Mouse (Mus musculus) urinary bladder, adult 18-20 months (tissue): ENCODE results near the gene Serpind1.

ENCODE experiments used
- DNase-seq, 2 experiments: peaks; one replicate each; pipeline ENCODE4 v3.0.0; 2022; ENCODE audit warnings: low spot score in 2 of 2, mixed read lengths in 2 of 2

Gene Serpind1

DNA sequence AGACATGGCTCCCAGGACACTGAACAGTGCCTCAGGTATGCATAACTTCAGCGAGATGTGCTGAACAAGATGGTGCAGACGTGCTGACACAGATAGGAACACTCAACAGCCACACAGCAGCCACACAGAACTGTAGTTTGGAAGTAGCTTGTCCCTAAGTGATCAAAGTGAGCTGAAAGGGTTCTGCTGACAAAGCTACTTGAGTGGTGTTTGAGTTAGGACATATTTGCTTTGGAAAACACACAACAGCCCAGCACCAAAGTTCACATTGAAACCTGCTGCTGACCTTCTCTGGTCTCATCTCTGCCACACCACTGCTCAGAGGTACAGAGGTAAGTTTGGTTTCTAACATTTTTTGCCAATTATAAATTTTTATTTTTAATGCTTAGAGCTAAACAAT lies at the start of gene Serpind1:
Gene Serpind1, plus strand, starts transcription at position 256 of the 400 bp plus-strand sequence.
- no peak for DNase-seq

DNA sequence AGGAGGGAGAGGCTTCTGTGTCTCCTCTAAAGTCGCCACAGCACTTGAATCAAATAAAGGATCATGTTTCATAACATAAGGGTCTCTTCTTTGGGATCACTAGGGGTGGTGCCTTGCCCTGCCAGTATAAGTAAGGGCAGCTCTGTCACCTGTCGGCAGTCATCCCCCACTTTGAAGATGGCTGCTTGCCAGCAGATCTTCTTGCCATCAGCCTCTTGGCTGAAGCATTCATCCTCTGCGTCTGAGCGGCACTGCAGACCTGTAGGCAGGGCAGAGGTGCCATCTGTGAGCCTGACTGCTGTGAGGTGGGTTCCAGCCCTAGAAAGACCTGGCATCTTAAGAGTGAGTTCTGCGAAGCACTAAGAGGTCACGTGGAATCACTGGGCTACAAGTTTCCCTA lies 48.0 kb upstream of the Serpind1 start:
- DNase-seq: no peak

DNA sequence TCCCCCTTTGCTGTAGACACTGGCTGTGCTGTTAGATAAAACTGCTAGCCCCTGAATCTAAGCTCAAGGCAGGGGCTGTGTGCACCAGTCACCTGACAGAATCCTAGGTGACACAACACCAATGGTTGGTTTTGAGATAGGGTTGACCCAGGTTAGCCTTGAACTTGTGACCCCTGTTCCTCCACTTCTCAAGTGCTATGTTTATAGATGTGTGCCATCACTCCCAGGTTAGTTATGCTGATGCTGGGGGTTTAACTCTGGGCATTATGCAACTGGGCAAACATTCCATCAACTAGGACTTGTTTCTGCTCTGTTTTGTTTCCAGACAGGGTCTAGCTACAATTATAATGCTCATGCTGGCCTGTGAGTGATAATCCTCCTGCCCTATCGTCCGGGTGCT lies 44.1 kb upstream of the Serpind1 start:
- DNase-seq: no peak

DNA sequence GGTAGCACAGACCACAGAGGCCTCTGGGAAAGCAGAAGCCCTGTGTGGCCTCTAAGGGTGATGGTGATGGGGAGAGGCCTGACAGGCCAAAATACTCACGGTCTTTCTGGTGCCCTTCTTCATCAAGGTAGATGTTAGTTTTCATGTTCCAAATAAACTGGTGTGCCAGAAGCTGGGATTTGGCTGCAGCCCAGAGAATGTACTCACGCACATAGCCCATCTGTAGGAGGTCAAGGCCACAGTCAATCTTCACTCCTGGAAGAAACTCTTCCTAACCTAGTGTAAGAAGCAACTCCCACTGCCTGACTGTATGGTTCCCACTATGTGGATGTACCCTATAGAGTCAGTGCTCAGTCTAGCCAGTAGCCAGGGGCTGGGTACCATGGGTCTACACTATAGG lies 40.2 kb upstream of the Serpind1 start:
- no peak for DNase-seq

DNA sequence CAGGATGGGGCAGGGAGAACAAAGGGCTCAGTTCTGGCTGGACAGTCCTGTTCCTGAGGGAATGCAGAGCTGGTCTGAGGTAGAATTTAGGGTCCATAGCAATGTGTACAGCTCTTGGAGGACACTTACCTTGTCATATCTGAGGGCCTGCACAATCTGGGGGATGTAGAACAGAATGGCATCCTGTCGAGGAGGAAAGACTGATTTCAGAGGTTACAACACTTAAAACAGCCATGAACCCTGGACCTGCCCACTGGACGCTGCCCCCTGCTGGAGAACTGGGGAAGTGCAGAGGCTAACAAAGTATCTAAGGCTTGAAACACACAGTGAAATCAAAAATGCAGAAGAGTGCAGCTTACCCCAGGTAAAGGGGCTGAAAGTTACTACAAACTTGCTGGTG lies 38.4 kb upstream of the Serpind1 start:
- DNase-seq: peak; percentile 35 to 73

DNA sequence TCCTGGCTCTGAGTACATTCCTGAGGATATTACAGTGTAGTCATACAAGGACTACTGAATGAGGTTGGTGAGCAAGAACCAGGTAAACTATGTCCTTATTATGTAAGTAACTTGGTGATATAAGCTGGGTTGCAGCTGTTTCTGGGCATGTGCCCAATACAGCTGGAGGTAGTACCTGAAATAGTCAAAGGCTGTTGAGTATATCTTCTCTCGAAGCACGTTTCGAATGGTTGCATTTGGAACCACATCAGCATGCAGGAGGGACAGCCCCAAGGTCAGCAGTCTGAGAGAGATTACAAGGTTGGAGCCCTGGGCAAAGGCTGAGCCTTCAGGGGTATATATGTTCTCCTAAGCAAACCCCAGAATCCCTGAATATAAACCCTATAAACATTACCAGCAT lies 30.4 kb upstream of the Serpind1 start:
- no peak for DNase-seq

DNA sequence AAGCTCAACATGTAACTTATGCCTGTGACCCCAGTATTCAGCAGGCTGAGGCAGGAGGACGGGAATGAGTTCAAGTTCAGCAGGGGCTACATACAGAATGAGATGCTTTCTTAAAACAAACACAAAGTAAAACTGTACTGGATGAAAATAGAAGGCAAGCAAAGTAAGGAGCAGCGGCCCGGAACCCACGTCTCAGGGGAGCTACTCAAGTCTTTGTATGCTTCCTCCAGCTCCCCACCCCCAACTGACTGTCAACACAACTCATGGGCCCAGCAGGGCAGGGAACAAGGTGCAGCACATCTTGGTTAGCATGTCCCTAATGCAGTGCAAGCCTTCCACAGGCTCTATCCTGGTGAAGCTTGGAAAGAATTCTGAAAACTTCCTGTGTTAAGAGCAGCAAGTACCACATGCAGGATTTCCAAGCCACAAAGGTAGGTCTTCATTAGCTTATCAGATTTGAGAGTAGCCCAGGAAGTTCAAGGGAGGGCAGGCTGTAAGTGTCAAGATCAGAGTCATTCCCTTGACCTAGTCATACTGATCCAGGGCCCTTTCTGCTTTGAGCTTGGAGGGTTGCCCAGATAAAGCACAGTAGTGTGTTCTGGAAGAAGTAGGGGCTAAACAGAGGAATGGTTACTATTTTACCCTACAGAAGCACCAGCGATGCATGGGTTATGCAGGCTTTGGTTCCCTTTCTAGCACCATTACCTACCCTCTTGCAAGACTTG lies 27.5 kb upstream of the Serpind1 start:
- no peak for DNase-seq

DNA sequence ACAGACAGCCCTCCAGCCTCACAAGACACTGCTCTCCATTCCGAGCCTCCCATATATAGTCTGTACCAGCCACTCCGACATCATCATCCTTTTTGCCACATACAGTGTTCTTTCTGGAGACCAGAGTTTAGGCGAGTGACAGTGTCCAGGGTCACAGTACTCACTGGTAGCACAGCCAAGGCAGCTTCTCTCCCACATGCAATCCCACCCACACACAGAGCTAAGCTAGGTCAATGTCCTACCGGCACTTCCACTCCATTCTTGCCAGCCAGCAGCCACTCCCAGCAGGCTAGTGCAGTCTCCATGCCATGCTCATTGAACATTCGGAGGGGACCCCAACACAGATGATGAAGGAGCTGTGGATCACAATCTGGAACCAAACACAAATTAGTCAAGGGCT lies 23.7 kb upstream of the Serpind1 start:
- DNase-seq: no peak

DNA sequence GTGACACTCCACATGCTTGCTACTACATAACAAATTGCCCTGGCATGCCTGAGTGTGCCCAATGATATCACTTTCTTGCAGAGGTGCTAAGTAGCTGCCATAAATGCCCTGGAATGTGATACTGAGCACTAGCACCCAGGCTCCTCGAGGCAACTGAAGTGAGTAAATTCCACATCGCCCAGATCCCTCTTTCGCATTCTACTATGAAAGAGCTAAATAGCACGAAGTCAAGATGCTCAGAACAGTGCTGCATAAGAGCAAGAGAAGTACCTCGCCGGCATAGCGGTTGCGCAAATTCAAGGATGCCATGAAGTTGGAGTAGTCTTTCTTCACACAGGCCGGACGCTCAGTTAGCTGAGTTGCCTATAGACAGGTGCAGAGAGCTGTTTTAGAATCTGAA lies 22.1 kb upstream of the Serpind1 start:
- no peak for DNase-seq

DNA sequence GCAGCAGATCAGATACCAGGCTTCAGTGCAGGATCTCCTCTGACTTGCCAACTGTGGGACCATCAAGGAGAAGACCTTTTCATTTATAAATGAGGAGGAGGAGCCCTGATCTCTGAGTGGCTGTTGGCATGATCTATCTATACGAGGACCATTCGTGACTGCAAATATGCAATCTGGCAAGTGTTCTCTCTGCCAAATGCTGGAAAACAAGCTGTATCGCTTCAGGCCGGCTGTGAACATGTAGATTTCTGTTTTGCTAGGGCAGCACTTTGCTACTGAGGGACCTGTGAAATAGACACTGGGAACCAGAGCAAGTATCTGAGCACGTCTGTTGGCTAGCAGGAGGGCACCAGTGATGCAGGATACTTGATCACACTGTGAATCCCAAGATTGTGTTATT lies 18.6 kb upstream of the Serpind1 start:
- no peak for DNase-seq

DNA sequence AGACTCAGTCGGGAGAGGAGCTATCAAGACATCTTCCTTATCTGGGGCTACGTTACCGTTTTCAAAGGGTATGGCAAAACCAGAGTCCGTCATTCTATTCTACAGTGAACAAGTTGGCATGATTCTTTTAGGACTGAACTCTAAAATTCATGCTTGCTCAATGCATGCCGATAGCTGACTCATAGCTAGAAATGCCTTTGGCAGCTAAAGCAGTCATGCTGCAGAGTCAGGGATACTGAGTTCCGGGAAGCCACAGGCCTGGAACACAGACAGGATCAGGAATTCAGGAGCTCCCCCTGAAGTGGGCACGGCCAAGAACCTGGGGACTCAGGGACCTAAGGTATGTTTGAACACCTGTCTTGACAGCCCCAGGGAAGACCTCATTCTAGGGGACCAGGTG lies 14.6 kb upstream of the Serpind1 start:
- DNase-seq: no peak

DNA sequence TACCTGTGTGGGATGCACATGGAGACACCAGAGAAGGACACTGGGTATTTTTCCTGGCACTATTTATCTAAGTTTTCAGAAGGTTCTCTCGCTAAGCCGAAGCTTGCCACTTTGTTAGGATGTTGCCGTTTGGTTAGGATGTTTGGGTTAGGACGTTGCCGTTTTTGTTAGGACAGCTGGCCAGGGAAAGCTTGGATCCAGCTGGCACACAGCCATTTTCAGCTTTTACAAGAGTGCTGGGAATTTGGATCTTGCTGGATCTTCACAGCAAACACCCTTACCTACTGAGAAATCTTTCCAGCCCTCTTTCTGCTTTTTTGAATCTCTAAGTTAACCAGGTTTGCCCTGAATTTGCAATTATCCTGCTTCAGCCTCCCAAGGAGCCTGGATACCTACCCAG lies 9.7 kb upstream of the Serpind1 start:
- no peak for DNase-seq

DNA sequence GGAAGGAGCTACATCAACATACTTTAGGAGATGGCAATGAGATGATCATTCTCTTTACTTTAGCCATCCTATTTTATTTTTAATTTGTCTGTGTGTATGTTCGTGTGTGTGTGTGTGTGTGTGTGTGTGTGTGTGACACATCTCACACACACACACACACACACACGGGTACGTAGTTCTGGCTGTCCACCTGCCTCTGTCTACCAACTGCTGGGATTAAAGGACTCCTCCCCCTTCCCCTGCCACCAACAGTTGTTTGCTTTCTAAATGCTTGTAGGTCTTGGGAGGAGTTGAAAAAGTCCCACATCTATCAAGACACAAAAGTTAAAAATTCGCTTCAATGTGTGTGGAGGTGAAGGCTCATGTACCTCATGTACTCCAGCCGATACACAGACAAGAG lies 6.4 kb upstream of the Serpind1 start:
- DNase-seq: no peak

DNA sequence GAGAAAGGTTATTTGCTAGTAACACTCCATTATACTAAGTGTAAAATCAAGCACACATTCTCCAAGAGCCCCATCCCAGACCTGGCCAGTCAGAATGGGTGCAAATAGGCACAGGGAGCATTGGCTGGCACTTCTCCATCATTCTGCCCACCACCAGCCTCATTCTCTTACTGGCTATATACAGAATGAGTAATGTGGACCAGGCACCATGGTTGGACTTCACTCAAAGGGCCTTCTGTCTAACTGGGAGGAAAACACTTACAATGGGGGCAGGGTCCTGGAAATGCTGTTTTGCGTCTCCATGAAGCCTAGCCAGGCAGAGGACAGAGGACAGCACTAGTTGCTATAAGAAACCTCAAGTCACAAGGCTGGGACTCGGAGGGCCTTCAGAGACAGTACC lies 5.1 kb upstream of the Serpind1 start:
- no peak for DNase-seq

DNA sequence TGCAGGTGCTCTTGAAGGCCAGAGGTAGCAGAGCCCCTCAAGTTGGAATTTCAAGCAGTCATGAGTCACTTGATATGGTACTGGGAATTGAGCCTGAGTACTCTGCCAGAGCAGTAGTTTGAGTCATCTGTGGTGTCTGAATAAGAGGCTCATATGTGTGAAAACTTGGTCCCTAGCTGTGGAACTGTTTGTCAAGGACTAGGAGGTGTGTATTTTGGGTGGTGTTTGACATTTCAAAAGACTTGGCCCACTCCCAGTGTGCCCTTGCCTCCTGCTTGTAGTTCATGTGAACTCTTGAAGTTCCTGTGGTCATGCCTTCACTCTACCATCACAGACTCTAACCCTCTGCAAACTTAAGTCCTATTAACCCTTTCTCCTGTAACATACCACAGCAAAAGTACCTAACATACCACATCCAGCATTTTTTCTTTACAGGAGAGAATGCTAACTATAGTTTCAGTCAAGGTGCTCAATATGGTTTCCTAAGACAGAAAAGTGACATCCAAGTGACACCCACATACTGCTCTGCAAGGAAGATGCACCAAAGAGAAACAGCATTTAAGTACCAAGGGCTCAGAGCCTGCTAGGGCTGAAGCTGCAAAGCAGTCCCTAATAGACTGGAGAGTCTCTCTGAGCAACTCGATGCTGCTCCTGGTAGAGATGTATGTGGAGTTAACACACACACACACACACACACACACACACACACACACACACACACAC lies 1.2 kb upstream of the Serpind1 start:
- no peak for DNase-seq

DNA sequence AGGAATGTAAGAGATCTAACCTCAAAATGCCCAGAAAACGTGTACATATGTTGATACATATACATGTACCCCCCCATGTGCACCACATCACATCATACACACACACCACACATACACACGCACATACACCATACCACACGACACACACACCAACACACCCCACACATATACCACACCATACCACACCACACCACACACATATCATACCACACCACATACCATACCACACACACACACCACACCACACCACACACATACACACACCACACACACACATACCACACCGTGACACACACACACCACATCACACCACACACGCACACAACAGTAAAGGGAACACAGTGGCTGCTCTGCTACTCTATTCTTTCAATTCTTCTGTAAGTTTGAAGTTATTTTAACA lies 684 bp downstream of the Serpind1 start:
- no peak for DNase-seq

DNA sequence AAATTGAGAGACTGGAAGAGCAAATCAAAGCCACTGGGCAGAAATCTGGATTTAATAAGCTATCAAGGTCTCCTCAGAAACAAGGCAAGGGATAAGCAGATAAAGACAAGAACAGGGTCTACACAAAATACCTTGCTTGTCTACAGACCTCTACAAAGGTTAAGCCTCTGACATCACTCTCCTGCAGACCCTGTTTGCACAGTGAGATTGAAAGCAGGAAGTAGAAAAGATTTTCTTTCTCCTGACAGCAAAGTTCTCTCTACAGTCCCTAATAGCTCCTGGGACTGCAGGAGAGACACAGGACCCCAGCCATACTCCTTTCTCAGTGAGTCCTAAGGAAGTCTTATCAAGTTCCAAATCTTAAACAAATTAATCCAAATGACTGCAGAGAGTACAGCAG lies 3.4 kb downstream of the Serpind1 start:
- DNase-seq: no peak

DNA sequence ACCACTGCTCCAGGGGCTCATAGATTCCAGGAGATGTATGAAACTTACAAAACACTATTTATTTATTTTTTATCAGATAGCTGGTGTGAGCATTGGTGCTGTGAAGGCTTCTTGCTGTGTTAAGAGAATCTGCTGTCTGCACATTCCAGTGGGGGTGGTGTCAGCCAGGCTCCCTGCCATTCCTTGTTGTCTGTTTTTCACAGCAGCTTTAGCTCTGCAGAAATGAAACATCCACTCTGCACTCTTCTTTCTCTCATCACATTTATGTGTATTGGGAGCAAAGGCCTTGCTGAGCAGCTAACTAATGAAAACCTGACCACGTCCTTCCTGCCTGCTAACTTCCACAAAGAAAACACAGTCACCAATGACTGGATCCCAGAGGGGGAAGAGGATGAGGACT lies 4.9 kb downstream of the Serpind1 start:
- DNase-seq: no peak

DNA sequence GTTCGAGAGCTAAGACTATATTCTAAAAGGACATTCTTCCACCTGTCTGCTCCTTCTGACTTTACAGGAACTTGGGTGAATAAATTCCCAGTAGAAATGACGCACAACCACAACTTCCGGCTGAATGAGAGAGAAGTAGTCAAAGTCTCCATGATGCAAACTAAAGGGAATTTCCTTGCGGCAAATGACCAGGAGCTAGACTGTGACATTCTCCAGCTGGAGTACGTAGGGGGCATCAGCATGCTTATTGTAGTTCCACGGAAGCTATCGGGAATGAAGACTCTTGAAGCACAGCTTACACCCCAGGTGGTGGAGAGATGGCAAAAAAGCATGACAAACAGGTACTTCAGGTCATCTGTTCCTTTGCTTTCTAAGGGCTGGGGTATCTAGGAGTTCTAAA lies 8.5 kb downstream of the Serpind1 start:
- DNase-seq: no peak

DNA sequence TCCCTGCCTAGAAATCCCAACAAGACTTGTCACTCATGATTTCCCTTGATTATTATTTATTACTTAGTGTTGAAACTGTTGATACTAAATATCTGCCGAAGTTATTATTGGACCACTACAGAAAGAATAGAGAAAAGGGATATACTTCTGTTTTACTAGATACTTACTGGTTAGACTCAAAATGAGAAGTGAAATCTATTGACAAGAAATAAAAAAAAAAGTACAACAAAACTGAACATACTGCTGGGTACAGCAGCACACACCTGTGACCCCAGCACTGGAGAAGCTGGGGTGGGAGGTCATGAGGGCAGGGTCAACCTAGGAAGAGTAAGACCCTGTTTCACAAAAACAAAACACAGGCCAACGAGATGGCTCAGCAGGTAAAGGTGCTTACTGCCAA lies 9.5 kb downstream of the Serpind1 start:
- DNase-seq: no peak

DNA sequence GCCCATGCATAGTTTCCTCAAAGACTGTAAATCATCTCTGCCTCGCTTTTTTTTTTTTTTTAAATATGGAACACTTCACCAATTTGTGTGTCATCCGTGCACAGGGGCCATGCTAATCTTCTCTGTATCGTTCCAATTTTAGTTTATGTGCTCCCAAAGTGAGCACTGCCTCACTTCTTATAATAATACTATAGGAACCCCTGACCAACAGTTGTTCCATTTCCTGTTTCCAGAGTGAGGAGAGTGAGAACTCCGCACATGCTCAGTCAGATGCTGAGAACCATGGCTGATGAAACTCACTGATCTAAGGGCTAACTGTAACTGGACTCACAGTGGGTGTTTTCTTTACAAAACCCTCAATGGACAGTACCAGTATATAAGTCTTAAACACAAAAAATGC lies 10.7 kb downstream of the Serpind1 start:
- DNase-seq: no peak

DNA sequence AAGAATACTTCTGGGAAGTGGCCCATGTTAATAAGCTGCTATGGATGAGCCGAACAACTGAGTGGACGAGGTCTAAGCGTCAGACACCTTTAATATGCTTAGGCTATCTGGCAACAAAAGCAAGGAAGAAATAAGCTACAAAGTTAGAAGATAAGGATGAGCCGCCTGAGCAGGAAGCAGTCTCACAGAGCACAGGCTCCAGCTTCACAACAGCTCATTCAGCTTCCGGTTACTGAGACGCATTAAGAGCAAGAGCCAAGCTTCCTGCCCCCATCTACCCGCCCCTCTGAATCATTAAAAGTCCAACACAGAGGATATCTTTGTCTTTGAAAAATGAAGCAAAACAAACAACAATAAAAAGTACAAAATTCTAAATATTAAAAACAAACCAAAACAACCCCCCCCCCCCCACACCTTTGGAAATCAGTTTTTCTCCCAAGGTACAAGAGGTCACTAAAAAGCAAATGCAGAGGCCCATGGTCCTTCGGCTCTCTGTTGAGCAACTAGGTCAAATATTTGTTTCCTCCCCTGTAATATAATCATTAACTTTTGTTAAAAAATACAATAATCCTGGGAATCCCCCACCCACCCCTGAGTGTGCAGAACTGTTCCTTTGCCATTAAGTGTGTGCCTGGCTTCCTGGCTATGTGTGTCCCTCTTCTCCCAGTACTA lies 14.1 kb downstream of the Serpind1 start:
- DNase-seq: no peak

DNA sequence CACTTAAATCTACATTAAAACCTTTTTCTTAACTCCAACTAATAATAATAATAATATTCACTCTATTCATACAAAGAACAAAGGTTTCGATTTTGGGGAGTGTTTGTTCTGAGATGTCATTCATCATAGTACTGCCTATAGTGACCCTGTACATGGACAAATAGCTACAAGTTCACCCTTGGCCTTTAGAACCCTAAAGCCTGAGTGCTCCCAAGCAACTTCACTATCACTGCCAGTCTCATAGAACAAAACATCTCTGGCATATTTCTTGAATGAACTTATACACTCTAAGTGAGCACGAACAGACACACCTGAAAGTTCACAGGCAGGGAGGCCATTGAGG lies 14.6 kb downstream of the Serpind1 start:
- no peak for DNase-seq
